Mouse (Mus musculus) brain, embryonic 14.5 days (tissue): ENCODE measurements around the gene H2al2b. TPM values are rescaled to one million over a fixed set of nuclear protein-coding genes. Genes with fewer than 3 reads are reported as not detected.
"Not testable (repeated sequence)": the region's sequence is repeated elsewhere in the genome, so short reads cannot be mapped to it uniquely, and the experiment has no call there.

Experiments
- DNase-seq: peaks from one replicate; pipeline ENCODE4 v3.0.0-alpha.2; 2011; ENCODE audit warnings: low read depth
- polyA plus RNA-seq: library from polyadenylated mRNA; depleted of rRNA; stranded (reverse); fragments of >200 nt; gene quantifications from 2 replicates; pipeline ENCODE4 v1.2.3, GENCODE M21; 2012; rRNA removed

Gene H2al2b
- polyA plus RNA-seq = not detected in 2 replicates

GRCm38 (mm10) chrY:2720574-2720973 lies at the start of gene H2al2b:
TSS of gene H2al2b (minus strand) at chrY:2720674.
- not testable (repeated sequence) for DNase-seq

Other genes with a start within 250 kb of the H2al2b start
- gene H2al2c, start 121.6 kb downstream of the H2al2b start, polyA plus RNA-seq = not detected in 2 replicates
- not detected in 2 replicates for gene Sry, start 57.0 kb downstream of the H2al2b start, polyA plus RNA-seq
- gene Gm4064, start 75.5 kb upstream of the H2al2b start, polyA plus RNA-seq = not detected in 2 replicates
- not detected in 2 replicates for gene Rbmy, start 110.0 kb upstream of the H2al2b start, polyA plus RNA-seq
- not detected in 2 replicates for gene Gm10256, start 110.0 kb upstream of the H2al2b start, polyA plus RNA-seq
- 0.06 TPM in 1 of 2 replicates, not detected in the other for gene Gm10352, start 180.3 kb upstream of the H2al2b start, polyA plus RNA-seq
- not detected in 2 replicates for gene Gm29289, start 211.9 kb upstream of the H2al2b start, polyA plus RNA-seq